Mouse (Mus musculus) olfactory bulb, adult 2 months (tissue): ENCODE results near the gene Ppp4r2. TPM values are rescaled to one million over a fixed set of nuclear protein-coding genes. Genes with fewer than 3 reads are reported as not detected.
A peak's percentile ranks its signal among the peaks of the same experiment; 100 is the strongest.

Experiments used
- H3K27ac ChIP-seq: fragments of 200-500 bp; 2 replicates; pipeline ENCODE4 v1.5.1; 2012; ENCODE audit warnings: low read depth, low read length; ENCODE audit not compliant: insufficient read depth
- H3K4me1 ChIP-seq: fragments of 200-500 bp; 2 replicates; pipeline ENCODE4 v1.6.1; 2012; ENCODE audit warnings: low read length; ENCODE audit not compliant: control insufficient read depth, insufficient read depth
- H3K4me3 ChIP-seq: fragments of 200-500 bp; 2 replicates; pipeline ENCODE4 v1.5.1; 2012; ENCODE audit warnings: mild to moderate bottlenecking, low read depth, low read length, moderate library complexity; ENCODE audit not compliant: insufficient read depth
- CTCF ChIP-seq: fragments of 200-500 bp; IDR thresholded peaks from 2 replicates; pipeline ENCODE4 v1.5.1; 2012; ENCODE audit warnings: low read depth, mild to moderate bottlenecking, low read length, moderate library complexity; ENCODE audit not compliant: insufficient read depth
- POLR2A ChIP-seq: fragments of 200-500 bp; IDR thresholded peaks from 2 replicates; pipeline ENCODE4 v1.6.1; 2012; ENCODE audit warnings: mild to moderate bottlenecking, low read depth, low read length, moderate library complexity; ENCODE audit not compliant: insufficient read depth
- WGBS: fragments of 180-500 bp; shearing (Covaris S2); methylation state at CpG from one replicate; pipeline ENCODE4 v1.1.7; 2018; 5-methylcytosine and 5-hydroxymethylcytosine counted together
- polyA plus RNA-seq: library from polyadenylated mRNA; stranded (reverse); fragments of >200 nt; gene quantifications from 2 replicates; pipeline ENCODE4 v1.2.4, GENCODE M21; 2012; ENCODE audit warnings: low replicate concordance; ENCODE audit not compliant: missing spikeins, insufficient read depth, insufficient read length

Ppp4r2 gene
- polyA plus RNA-seq, 1 experiment = 172 TPM

DNA sequence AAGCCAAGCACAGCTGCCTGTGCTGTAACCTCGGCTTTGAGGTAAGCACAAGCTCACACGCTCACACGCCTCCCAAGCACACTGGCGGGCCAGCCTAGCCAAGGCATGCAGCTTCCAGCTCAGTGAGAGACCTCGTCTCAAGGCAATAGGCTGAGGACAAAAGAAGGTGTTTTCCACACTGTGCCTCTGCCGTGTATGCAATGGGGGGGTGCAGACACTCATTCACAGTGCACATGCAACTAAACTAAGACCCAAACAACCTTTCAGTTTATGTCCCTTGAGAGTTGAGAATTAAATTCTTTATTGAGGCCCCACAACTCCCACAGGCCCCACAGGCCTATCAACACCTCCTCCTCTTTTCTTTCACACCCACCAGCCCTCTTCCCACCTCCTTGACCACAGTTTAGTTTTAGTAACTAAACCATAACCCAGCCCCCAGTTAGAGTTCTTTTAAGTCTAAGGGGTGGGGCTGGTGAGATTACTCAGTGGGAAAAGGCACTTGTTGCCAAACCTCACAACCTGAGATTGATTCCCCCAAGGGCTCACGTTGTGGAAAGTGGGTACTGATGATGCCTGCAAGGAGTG lies 8.9 kb upstream of the Ppp4r2 start:
- 79% methylated on average over 7 of the region's 7 CpGs for WGBS
- Histone ChIP-seq H3K4me1 (peaks cover 4% of the 10 kb centered on the region), H3K27ac (no peak overlapping the region), H3K4me3 (no peak overlapping the region)
- TF ChIP-seq POLR2A (no peak), CTCF (no peak)

GRCm38 (mm10) chr6:100826046-100826445 lies 7.4 kb upstream of the Ppp4r2 start:
- TF ChIP-seq CTCF (no peak), POLR2A (no peak)
- WGBS = 83% methylated on average over 6 of the region's 6 CpGs
- Histone ChIP-seq H3K27ac (peak overlapping the region; percentile 25), H3K4me3 (no peak overlapping the region), H3K4me1 (peaks cover 4% of the 10 kb centered on the region)

DNA sequence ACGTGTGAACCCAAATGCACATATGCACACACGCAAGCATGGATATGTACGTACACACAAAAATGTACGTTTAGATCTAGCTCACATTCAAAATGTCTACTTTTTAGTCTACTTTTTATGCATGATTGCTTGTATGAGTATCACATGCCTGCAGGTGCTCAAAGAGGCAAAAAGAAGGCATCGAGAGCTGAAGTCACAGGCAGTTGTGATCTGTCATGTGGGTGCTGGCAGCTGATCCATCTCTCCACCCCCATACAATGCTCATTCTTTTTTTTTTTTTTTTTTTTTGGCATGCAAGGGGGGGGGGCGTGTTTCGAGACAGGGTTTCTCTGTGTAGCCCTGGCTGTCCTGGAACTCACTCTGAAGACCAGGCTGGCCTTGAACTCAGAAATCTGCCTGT lies 4.9 kb upstream of the Ppp4r2 start:
- no peak overlapping the region for H3K4me3 ChIP-seq
- peaks cover 7% of the 10 kb centered on the region for H3K4me1 ChIP-seq
- WGBS = 92% methylated on average over 7 of the region's 7 CpGs
- TF ChIP-seq CTCF (no peak), POLR2A (no peak)
- no peak overlapping the region for H3K27ac ChIP-seq

- TF ChIP-seq POLR2A (no peak), CTCF (no peak)
- Histone ChIP-seq H3K27ac (no peak overlapping the region), H3K4me3 (no peak overlapping the region), H3K4me1 (peaks cover 7% of the 10 kb centered on the region)
- WGBS = 96% methylated on average over 5 of the region's 5 CpGs
Measured at GRCm38 (mm10) chr6:100829770-100830169, 3.7 kb upstream of the Ppp4r2 start.

GRCm38 (mm10) chr6:100831188-100831587 lies 2.2 kb upstream of the Ppp4r2 start:
- WGBS = 88% methylated on average over 3 of the region's 3 CpGs
- Histone ChIP-seq H3K4me1 (peaks cover 5% of the 10 kb centered on the region), H3K4me3 (no peak overlapping the region), H3K27ac (no peak overlapping the region)
- TF ChIP-seq POLR2A (no peak), CTCF (no peak)

DNA sequence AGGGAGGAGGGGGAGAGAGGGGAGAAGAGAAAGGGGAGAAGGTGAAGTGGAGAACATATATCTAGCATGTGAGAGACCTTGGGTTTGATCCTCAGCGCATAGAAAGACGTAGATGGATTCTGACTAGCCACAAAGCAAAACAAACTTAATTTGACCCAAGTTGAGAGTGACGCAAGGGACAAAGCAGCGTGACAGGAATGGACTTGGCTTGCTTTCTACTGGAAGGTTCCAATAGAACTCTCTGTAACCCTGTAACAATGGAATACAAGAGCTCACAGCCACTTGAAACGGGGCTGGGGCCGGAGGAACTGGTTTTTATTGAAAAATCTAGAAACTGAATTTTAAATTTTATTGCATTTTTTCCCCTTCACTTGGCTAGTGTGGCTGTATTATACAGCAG lies 1.7 kb upstream of the Ppp4r2 start:
- 88% methylated on average over 6 of the region's 6 CpGs for WGBS
- TF ChIP-seq POLR2A = no peak
- no peak overlapping the region for H3K27ac ChIP-seq
- peaks cover 7% of the 10 kb centered on the region for H3K4me1 ChIP-seq
- H3K4me3 ChIP-seq = no peak overlapping the region

GRCm38 (mm10) chr6:100833811-100834481 lies 524 bp downstream of the Ppp4r2 start:
- WGBS = 2% methylated on average over 54 of the region's 72 CpGs
- TF ChIP-seq POLR2A (peak; percentile 7; the same call in 1 of the 2 replicates), CTCF (peak; percentile 39; the same call in 1 of the 2 replicates)
- H3K27ac ChIP-seq = peak overlapping the region; percentile 64; the same call in 1 of the 2 replicates
- H3K4me1 ChIP-seq = peaks cover 10% of the 10 kb centered on the region
- H3K4me3 ChIP-seq = peak overlapping the region; percentile 75

GRCm38 (mm10) chr6:100834489-100835160 lies 1.2 kb downstream of the Ppp4r2 start:
- peaks cover 11% of the 10 kb centered on the region for H3K4me1 ChIP-seq
- TF ChIP-seq CTCF (no peak), POLR2A (no peak)
- WGBS = 32% methylated on average over 9 of the region's 9 CpGs
- no peak overlapping the region for H3K27ac ChIP-seq
- H3K4me3 ChIP-seq = peak overlapping the region; percentile 75

DNA sequence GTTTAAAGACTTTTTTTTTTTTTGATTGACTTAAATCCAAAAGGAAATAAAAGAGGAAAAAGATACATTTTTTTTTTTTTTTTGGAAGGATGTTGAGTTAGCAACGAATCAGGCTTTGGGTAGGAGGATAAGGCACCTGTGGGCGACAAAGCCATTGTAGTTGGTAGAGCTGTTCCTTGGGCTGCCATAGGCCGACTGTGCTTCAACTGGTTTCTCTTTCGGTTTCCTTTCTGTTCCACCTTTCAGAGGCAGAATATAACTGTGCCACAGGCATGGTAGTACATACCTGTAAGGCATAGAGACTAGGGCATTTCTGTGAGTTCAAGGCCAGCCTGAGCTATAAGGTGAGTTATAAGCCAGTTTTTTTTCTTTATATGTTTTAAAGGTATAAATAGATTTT lies 11.6 kb downstream of the Ppp4r2 start:
- Histone ChIP-seq H3K27ac (no peak overlapping the region), H3K4me1 (no peaks in the 10 kb centered on the region), H3K4me3 (no peak overlapping the region)
- TF ChIP-seq POLR2A (no peak), CTCF (no peak)
- WGBS = 88% methylated on average over 4 of the region's 4 CpGs
